ENCODE assay signal across 11 mouse cellular contexts in the genomic region with DNA sequence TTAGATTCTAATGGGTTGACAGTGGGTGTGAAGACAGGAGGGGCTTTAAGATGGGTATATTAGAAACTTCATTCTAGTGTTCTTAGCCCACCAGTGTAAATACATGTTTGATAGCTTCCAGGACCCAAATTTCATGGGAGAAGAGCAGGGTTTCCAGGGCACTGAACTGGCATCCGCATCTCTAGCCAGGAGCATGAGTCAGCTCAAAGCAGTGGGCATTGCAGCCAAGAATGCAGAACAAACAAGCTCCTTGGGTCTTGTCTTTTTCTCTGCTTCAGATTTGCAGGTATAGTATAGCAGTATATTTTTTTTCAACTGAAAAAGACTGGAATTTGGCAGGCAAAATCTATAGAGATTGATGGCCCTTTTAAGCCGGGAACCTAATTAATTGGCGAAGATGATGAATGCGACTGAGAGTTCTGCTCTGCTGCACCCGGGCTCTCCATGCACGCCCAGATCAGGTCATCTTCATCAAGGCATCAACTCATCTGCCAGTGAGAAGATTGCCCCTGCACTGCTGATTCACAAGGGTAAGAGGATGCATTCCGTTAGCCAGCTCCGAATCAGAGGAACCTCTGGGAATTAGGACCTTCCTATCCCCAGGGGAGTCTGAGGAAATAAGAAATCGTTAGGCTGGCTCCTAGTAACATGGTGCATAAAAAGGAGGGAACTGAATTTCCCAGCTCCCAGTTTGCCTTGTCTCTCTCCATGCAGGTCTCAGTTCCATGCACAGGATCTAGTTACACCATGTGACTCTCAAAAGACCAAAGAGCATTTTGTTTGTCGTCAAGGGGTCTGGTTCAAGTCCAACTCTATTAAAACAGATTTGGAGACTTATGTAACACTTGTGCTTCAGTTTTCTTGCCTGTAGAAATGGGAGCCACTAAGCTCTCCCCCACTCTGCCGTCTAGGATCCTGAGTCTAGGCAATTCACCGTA.
A peak's percentile ranks its signal among the peaks of the same experiment; 100 is the strongest.
DNase-seq lines count a peak whose midpoint lies in the region; ATAC-seq lines count a peak whose summit lies in the region.
"Had no signal": no experiment of that assay in that cellular context is flagged by ENCODE, and none has a peak within 500 bp of the region (broad histone marks: within the 10 kb centered on the region; RNA-seq: fewer than 3 reads in every experiment).

No protein-coding gene starts in this region.

- 71% methylated on average over 12 of the region's 12 CpGs for WGBS in hindbrain, embryonic 11.5 days
- WGBS in hindbrain, embryonic 10.5 days: 71% methylated on average over 12 of the region's 12 CpGs
- 67% methylated on average over 12 of the region's 12 CpGs for WGBS in neural tube, embryonic 13.5 days

- H3K4me2 ChIP-seq in hindbrain, embryonic 11.5 days (replicated peaks; ENCODE audit: low read depth, low read length): no peak overlapping the region
- no peak overlapping the region for H3K4me2 ChIP-seq in neural tube, embryonic 13.5 days
- H3K4me2 ChIP-seq: embryonic facial prominence, embryonic 13.5 days; liver, embryonic 15.5 days had no signal

- no peaks in the 10 kb centered on the region for H3K36me3 ChIP-seq in hindbrain, embryonic 11.5 days (ENCODE audit: control insufficient read depth, insufficient read depth, low read length)
- no peaks in the 10 kb centered on the region for H3K36me3 ChIP-seq in hindbrain, embryonic 10.5 days
- no peaks in the 10 kb centered on the region for H3K36me3 ChIP-seq in neural tube, embryonic 13.5 days
- H3K36me3 ChIP-seq: embryonic facial prominence, embryonic 13.5 days; liver, embryonic 15.5 days had no signal

- no peaks in the 10 kb centered on the region for H3K9me3 ChIP-seq in hindbrain, embryonic 11.5 days (ENCODE audit: control insufficient read depth, low read length)
- no peaks in the 10 kb centered on the region for H3K9me3 ChIP-seq in hindbrain, embryonic 10.5 days
- H3K9me3 ChIP-seq in neural tube, embryonic 13.5 days: no peaks in the 10 kb centered on the region
- H3K9me3 ChIP-seq: embryonic facial prominence, embryonic 13.5 days; liver, embryonic 15.5 days had no signal

- peak; percentile 23 for DNase-seq in hindbrain, embryonic 11.5 days (ENCODE audit: low spot score)
- no peak for DNase-seq in hindbrain, embryonic 10.5 days (ENCODE audit: low spot score)
- DNase-seq in neural tube, embryonic 10.5 days (ENCODE audit: extremely low spot score, low spot score): no peak
- DNase-seq in cerebellum, postnatal 25 days: peak; percentile 58 to 69
- peak; percentile 72 for DNase-seq in skeletal muscle tissue, adult 2 months (ENCODE audit: low read depth, low spot score)
- DNase-seq in right cerebral cortex, postnatal 4 days: no peak
- DNase-seq: right cerebral cortex, postnatal 25 days had no signal

- H3K9ac ChIP-seq in hindbrain, embryonic 11.5 days (ENCODE audit: low read depth, low read length): no peak overlapping the region
- no peak overlapping the region for H3K9ac ChIP-seq in neural tube, embryonic 13.5 days
- H3K9ac ChIP-seq: embryonic facial prominence, embryonic 13.5 days; liver, embryonic 15.5 days had no signal

- no peaks in the 10 kb centered on the region for H3K4me1 ChIP-seq in hindbrain, embryonic 11.5 days (replicated peaks; ENCODE audit: control insufficient read depth, insufficient read depth, low read length)
- peaks cover 17% of the 10 kb centered on the region; the same call in 1 of the 2 replicates for H3K4me1 ChIP-seq in hindbrain, embryonic 10.5 days (replicated peaks)
- H3K4me1 ChIP-seq in neural tube, embryonic 13.5 days (replicated peaks): peaks cover 8% of the 10 kb centered on the region; the same call in 1 of the 2 replicates
- H3K4me1 ChIP-seq: liver, embryonic 15.5 days had no signal

- H3K27me3 ChIP-seq in hindbrain, embryonic 11.5 days (ENCODE audit: control insufficient read depth, insufficient read depth, low read length): no peaks in the 10 kb centered on the region
- no peaks in the 10 kb centered on the region for H3K27me3 ChIP-seq in hindbrain, embryonic 10.5 days (ENCODE audit: insufficient read depth, poor library complexity, severe bottlenecking)
- no peaks in the 10 kb centered on the region for H3K27me3 ChIP-seq in neural tube, embryonic 13.5 days
- H3K27me3 ChIP-seq: embryonic facial prominence, embryonic 13.5 days; liver, embryonic 15.5 days had no signal

- H3K27ac ChIP-seq in hindbrain, embryonic 11.5 days (ENCODE audit: low read depth, low read length): no peak overlapping the region
- H3K27ac ChIP-seq in hindbrain, embryonic 10.5 days: no peak overlapping the region
- H3K27ac ChIP-seq in neural tube, embryonic 13.5 days (replicated peaks): 0 out of 2 replicates have a peak overlapping the region, but pooled peaks have one; percentile 28
- H3K27ac ChIP-seq: embryonic facial prominence, embryonic 13.5 days; liver, embryonic 15.5 days had no signal

- H3K4me3 ChIP-seq in hindbrain, embryonic 11.5 days (ENCODE audit: low read depth, low read length): no peak overlapping the region
- no peak overlapping the region for H3K4me3 ChIP-seq in hindbrain, embryonic 10.5 days
- H3K4me3 ChIP-seq in neural tube, embryonic 13.5 days: no peak overlapping the region
- H3K4me3 ChIP-seq: embryonic facial prominence, embryonic 13.5 days; liver, embryonic 15.5 days had no signal

- ATAC-seq in hindbrain, embryonic 11.5 days (ENCODE audit: low FRiP score): peak; percentile 67; the same call in 1 of the 2 replicates
- ATAC-seq in neural tube, embryonic 13.5 days (ENCODE audit: low read depth): no peak
- ATAC-seq in erythroblast, adult 5-6 weeks (replicated peaks; ENCODE audit: low FRiP score, poor library complexity, severe bottlenecking): no peak

Comparison
In these comparisons a context has a peak if more than half of its experiments do, and no peak if none do; other contexts are left out.
1. DNase-seq: peak in hindbrain, embryonic 11.5 days (single experiment), cerebellum, postnatal 25 days (2 of 2) and skeletal muscle tissue, adult 2 months (single experiment); none in hindbrain, embryonic 10.5 days (single experiment), neural tube, embryonic 10.5 days (single experiment) and right cerebral cortex, postnatal 4 days (single experiment).